Mouse (Mus musculus) R1 (cell line): ENCODE results near the gene Anxa5.

ENCODE experiments used
- DNase-seq: peaks from one replicate; pipeline ENCODE4 v3.0.0-alpha.2; 2018; ENCODE audit warnings: low read depth, low spot score

Gene Anxa5

DNA sequence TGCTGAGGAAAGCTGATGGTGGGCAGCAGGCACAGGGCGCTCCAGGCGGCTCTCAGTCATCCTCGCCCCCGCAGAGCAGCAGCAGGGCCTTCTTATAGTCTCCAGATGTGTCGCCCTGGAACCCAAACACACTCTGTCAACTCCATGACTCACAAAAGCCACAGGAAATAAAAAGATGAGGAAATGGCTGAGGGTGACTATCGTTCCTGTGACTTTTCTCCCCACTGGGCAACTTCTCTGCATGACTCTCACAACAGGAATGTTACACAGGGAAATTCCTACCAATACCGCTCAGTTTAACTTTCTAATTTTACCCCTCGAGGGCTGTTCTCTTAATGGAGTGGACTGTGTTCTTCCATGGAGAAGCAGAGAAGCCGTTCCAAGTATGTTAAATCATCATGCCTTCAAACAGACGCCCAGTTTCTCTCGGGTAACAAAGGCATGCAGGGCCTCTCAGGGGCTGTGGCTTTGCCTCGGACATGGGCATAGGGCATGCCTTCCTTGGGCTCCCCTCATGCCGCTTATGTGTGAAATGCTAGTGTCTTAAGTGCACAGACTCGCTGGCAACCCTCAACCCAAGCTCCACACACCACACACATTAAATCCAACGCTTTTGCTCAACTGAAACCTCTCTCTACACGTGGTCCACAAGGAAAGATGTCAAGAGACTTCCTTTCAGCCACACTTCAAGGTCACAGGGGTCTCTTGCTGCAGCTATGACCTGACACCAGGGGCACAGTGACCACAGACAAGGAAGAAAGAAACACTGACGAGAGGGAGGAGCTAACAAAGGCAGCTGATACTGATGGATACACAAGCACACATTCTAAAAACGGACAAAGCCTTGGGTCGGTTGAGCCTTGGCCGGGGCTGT is 26.2 kb downstream of the Anxa5 start:
- peak; percentile 13 for DNase-seq

- DNase-seq, result no peak
These were observed 28.8 kb downstream of the Anxa5 start for GRCm38 (mm10) chr3:36446918-36447317.

GRCm38 (mm10) chr3:36446506-36446905 is 29.2 kb downstream of the Anxa5 start:
- DNase-seq, result no peak

GRCm38 (mm10) chr3:36446041-36446440 is 29.7 kb downstream of the Anxa5 start:
- DNase-seq, result no peak

- DNase-seq, result peak; percentile 51
These were observed 33.3 kb downstream of the Anxa5 start for GRCm38 (mm10) chr3:36442426-36442825.

DNA sequence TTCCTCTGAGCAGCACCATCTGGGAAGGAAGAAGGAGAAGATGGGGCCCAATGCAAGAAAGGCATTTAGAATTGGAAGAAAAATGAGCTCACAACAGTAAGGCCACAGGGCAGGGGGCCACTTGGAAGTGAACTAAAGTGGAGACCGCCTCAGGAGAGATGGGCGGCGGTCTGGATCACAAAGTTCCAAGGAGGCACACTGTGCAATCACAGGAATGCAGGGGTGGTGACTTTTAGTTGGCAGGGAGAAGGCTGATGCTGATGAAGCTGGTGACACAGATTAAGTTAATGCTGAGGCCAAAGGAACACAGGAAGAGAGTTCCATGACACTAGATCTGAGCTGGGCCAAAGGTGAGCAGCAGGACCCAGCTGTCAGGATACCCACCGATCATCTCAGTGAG is 35.4 kb downstream of the Anxa5 start:
- DNase-seq, result no peak

GRCm38 (mm10) chr3:36430360-36430759 is 45.3 kb downstream of the Anxa5 start:
- no peak for DNase-seq

DNA sequence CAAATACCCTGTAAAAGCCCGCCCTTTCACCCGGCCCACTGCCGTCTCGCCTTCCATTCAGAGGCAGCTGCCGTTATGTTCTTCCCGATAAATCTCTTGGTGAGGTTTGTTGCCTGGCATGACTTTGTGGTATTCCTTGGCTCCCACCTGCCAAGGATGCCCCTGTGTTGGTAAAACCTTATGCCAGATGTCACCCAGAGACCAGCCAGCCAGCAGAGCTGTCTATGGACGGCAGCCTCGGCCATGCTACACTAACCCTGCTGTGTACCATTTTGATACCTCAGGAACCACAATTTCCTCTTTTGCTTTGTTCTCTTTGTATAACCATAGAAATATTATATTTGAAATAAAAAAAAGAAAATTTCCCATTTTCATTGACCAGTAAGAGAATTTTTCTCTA is 48.3 kb downstream of the Anxa5 start:
- DNase-seq, result no peak

DNA sequence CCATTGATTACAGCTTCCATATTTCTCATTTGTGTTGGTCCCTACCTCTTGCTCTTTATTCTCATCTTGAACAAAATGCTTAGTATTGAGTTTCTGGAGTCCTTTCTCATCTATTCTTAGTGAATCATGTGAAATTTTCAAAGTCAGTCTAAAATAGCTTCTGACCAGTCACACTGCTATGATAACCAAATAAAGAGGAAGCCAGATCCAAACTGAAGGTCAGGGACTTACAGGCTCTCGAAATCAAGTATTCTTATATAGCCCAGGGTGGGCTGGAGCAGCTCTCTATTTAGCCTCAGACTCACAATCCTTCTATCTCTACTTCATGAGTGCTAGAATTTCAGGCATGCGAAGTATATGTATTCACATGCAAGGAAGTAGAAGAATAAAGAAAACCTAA is 66.2 kb downstream of the Anxa5 start:
- no peak for DNase-seq

DNA sequence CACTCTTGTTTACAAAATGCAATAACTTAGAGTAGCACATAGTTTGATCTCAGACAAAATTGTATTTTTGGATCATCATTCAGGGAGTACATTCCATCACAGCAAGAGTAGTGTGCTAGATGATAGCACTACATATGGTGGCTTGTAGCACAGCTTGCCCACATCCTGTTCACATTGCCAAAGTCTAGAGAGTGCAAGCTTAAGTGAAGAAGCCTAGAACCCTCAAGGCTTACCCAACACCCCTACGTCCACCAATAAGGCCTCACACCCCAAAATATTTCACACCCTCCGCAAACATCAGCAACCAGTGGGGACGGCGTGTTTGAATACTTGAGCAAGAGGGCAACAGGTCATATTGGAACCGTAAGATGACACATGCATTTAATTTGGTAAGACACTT is 68.7 kb downstream of the Anxa5 start:
- no peak for DNase-seq

GRCm38 (mm10) chr3:36406340-36406739 is 69.4 kb downstream of the Anxa5 start:
- DNase-seq, result no peak

DNA sequence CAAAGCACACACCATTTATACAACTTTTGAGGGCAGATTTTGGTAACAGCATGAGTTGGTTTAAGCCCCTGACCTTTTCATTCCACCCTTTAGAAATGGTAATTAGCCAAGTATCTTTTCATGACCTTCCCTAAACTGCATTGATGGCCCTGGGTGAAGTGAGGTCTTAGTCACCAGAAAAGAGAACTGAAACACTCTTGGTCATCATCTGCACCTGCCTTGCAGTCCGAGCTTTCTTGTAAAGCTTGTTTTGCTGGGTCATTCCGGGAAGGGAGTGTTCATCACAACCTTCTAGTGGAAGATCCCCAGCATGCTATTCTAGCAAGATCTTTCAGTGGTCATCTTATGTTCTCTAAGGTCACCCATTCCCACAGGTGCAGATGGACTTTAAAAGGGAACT is 73.8 kb downstream of the Anxa5 start:
- DNase-seq, result peak; percentile 74

GRCm38 (mm10) chr3:36400657-36401056 is 75.0 kb downstream of the Anxa5 start:
- DNase-seq, result no peak
